Mouse (Mus musculus) limb, embryonic 14.5 days (tissue): ENCODE measurements at regions not wholly inside any gene's neighbourhood (a gene's known extent, or its start where the extent isn't known, plus 50 kb on each side); places are given as distances from the start of the nearest gene placed in this dataset.
A peak's percentile ranks its signal among the peaks of the same experiment; 100 is the strongest.

ENCODE experiments used
- ATAC-seq: fragments of 200-750 bp; cut with Nextera tagmentation; 2 replicates; pipeline ENCODE4 v1.8.0; 2017; ENCODE audit warnings: low read depth, moderate number of reproducible peaks, moderate TSS enrichment; ENCODE audit not compliant: low FRiP score
- DNase-seq: peaks from one replicate; pipeline ENCODE4 v3.0.0-alpha.2; 2015; ENCODE audit warnings: low spot score
- H3K27ac ChIP-seq: fragments of 300-500 bp; sonication (generic); replicated peaks from 2 replicates; pipeline ENCODE4 v1.5.1; 2014; ENCODE audit warnings: low read depth, mild to moderate bottlenecking, low read length, moderate library complexity, mixed read lengths
- H3K27me3 ChIP-seq: fragments of 300-500 bp; sonication (generic); 2 replicates; pipeline ENCODE4 v1.6.1; 2014; ENCODE audit warnings: low read length, mixed read lengths; ENCODE audit not compliant: control insufficient read depth, insufficient read depth
- H3K36me3 ChIP-seq: fragments of 300-500 bp; sonication (generic); 2 replicates; pipeline ENCODE4 v1.6.1; 2014; ENCODE audit warnings: mild to moderate bottlenecking, low read length, moderate library complexity, mixed read lengths; ENCODE audit not compliant: control insufficient read depth, insufficient read depth
- H3K4me1 ChIP-seq: fragments of 300-500 bp; sonication (generic); 2 replicates; pipeline ENCODE4 v1.6.1; 2014; ENCODE audit warnings: antibody characterized with exemption, low read length, mixed read lengths; ENCODE audit not compliant: control insufficient read depth, insufficient read depth
- H3K4me2 ChIP-seq: fragments of 300-500 bp; sonication (generic); replicated peaks from 2 replicates; pipeline ENCODE4 v1.6.1; 2014; ENCODE audit warnings: low read depth, mild to moderate bottlenecking, low read length, moderate library complexity; ENCODE audit not compliant: severe bottlenecking
- H3K4me3 ChIP-seq: fragments of 300-500 bp; sonication (generic); replicated peaks from 2 replicates; pipeline ENCODE4 v1.5.1; 2014; ENCODE audit warnings: low read length
- H3K9ac ChIP-seq: fragments of 300-500 bp; sonication (generic); 2 replicates; pipeline ENCODE4 v1.6.1; 2014; ENCODE audit warnings: mild to moderate bottlenecking, low read depth, low read length, moderate library complexity; ENCODE audit not compliant: severe bottlenecking
- H3K9me3 ChIP-seq: fragments of 300-500 bp; sonication (generic); 2 replicates; pipeline ENCODE4 v1.6.1; 2016; ENCODE audit warnings: low read length; ENCODE audit not compliant: control insufficient read depth
- POLR2A ChIP-seq: fragments of 200-500 bp; IDR thresholded peaks from 2 replicates; pipeline ENCODE4 v1.8.0; 2012; ENCODE audit warnings: inconsistent platforms, mild to moderate bottlenecking, moderate library complexity, borderline replicate concordance; ENCODE audit not compliant: insufficient read depth, insufficient read length; ENCODE audit errors: extremely low read depth
- WGBS: fragments of 180-500 bp; shearing (Covaris S2); extraction: QIAGEN DNeasy Blood & Tissue Kit; methylation state at CpG from one replicate; pipeline ENCODE4 v1.1.7; 2014; 5-methylcytosine and 5-hydroxymethylcytosine counted together

GRCm38 (mm10) chr1:63903620-63904019 is 134.6 kb upstream of the 4933402D24Rik start:
- TF ChIP-seq POLR2A, result no peak
- Histone ChIP-seq H3K4me2 (no peak overlapping the region), H3K9me3 (no peaks in the 10 kb centered on the region), H3K36me3 (no peaks in the 10 kb centered on the region), H3K9ac (no peak overlapping the region), H3K4me3 (no peak overlapping the region), H3K4me1 (no peaks in the 10 kb centered on the region), H3K27me3 (no peaks in the 10 kb centered on the region), H3K27ac (no peak overlapping the region)
- WGBS, result 78% methylated on average over 4 of the region's 4 CpGs
- DNase-seq, result no peak
- ATAC-seq, result no peak

GRCm38 (mm10) chr1:63903201-63903600 is 134.1 kb upstream of the 4933402D24Rik start:
- no peaks in the 10 kb centered on the region for H3K36me3 ChIP-seq
- H3K9me3 ChIP-seq, result no peaks in the 10 kb centered on the region
- DNase-seq, result peak; percentile 23
- ATAC-seq, result no peak
- no peak for TF ChIP-seq POLR2A
- 35% methylated on average over 3 of the region's 3 CpGs for WGBS
- no peak overlapping the region for H3K9ac ChIP-seq
- no peak overlapping the region for H3K4me3 ChIP-seq
- H3K27ac ChIP-seq, result no peak overlapping the region
- H3K4me2 ChIP-seq, result no peak overlapping the region
- no peaks in the 10 kb centered on the region for H3K27me3 ChIP-seq
- no peaks in the 10 kb centered on the region for H3K4me1 ChIP-seq

- no peaks in the 10 kb centered on the region for H3K27me3 ChIP-seq
- no peaks in the 10 kb centered on the region for H3K4me1 ChIP-seq
- ATAC-seq, result no peak
- no peaks in the 10 kb centered on the region for H3K9me3 ChIP-seq
- WGBS, result 67% methylated on average over 1 of the region's 1 CpGs
- no peak overlapping the region for H3K4me3 ChIP-seq
- no peak overlapping the region for H3K4me2 ChIP-seq
- TF ChIP-seq POLR2A, result no peak
- DNase-seq, result peak; percentile 12
- no peak overlapping the region for H3K9ac ChIP-seq
- no peaks in the 10 kb centered on the region for H3K36me3 ChIP-seq
- H3K27ac ChIP-seq, result no peak overlapping the region
Measured at GRCm38 (mm10) chr1:63902391-63902790, 133.3 kb upstream of the 4933402D24Rik start.

GRCm38 (mm10) chr1:63899631-63900577 is 130.8 kb upstream of the 4933402D24Rik start:
- Histone ChIP-seq H3K4me2 (no peak overlapping the region), H3K27me3 (no peaks in the 10 kb centered on the region), H3K4me1 (no peaks in the 10 kb centered on the region), H3K9ac (no peak overlapping the region), H3K36me3 (no peaks in the 10 kb centered on the region), H3K9me3 (no peaks in the 10 kb centered on the region), H3K27ac (no peak overlapping the region), H3K4me3 (no peak overlapping the region)
- DNase-seq (no peak), ATAC-seq (no peak)
- no peak for TF ChIP-seq POLR2A
- WGBS, result 78% methylated on average over 10 of the region's 10 CpGs

- H3K9me3 ChIP-seq, result no peaks in the 10 kb centered on the region
- no peaks in the 10 kb centered on the region for H3K4me1 ChIP-seq
- no peak for DNase-seq
- WGBS, result 77% methylated on average over 2 of the region's 2 CpGs
- H3K4me2 ChIP-seq, result no peak overlapping the region
- no peak for TF ChIP-seq POLR2A
- no peaks in the 10 kb centered on the region for H3K36me3 ChIP-seq
- H3K9ac ChIP-seq, result no peak overlapping the region
- no peaks in the 10 kb centered on the region for H3K27me3 ChIP-seq
- no peak for ATAC-seq
- H3K27ac ChIP-seq, result no peak overlapping the region
- no peak overlapping the region for H3K4me3 ChIP-seq
Measured at GRCm38 (mm10) chr1:63898766-63899165, 129.7 kb upstream of the 4933402D24Rik start.
